In genomic region chrX:169972791-169973494, GRCm38 (mm10) we compare ENCODE assay signal across 8 mouse cellular contexts. TPM values are rescaled to one million over a fixed set of nuclear protein-coding genes. Genes with fewer than 3 reads are reported as not detected.
DNase-seq lines count a peak whose midpoint lies in the region; TF ChIP-seq lines count a peak whose summit lies in the region.
"Not testable (repeated sequence)": the region's sequence is repeated elsewhere in the genome, so short reads cannot be mapped to it uniquely, and the experiment has no call there.

No protein-coding gene starts in this region.

- not testable (repeated sequence) for TF ChIP-seq CTCF in cortical plate, adult 2 months (IDR thresholded peaks at IDR 0.05; ENCODE audit: extremely low read depth, insufficient read depth, low read length)

- not testable (repeated sequence) for TF ChIP-seq POLR2A in cortical plate, adult 2 months (IDR thresholded peaks at IDR 0.05; ENCODE audit: extremely low read depth, insufficient read depth, low read length)

- peak overlapping the region; percentile 50; the same call in 1 of the 2 replicates for H3K27ac ChIP-seq in cortical plate, adult 2 months (ENCODE audit: insufficient read depth, low read length)

- H3K4me3 ChIP-seq in cortical plate, adult 2 months (ENCODE audit: insufficient read depth, low read length) = not testable (repeated sequence)

- peak; percentile 32 to 77 for DNase-seq in adrenal gland, adult (ENCODE audit: inconsistent age in 2 of 2, low spot score in 1 of 2)
- DNase-seq in heart, adult 18-20 months = peak; percentile 27 to 77
- DNase-seq in hindlimb bud, embryonic 11.5 days (ENCODE audit: extremely low spot score, low read depth, low spot score) = peak; percentile 30
- peak; percentile 13 for DNase-seq in left cerebral cortex, adult 11 months (ENCODE audit: low spot score)
- peak; percentile 24 to 47 for DNase-seq in lung, postnatal 4 days
- peak; percentile 57 for DNase-seq in retina, postnatal 1 day
- peak; percentile 5 for DNase-seq in urinary bladder, postnatal 25 days (ENCODE audit: low spot score)

- not testable (repeated sequence) for H3K4me1 ChIP-seq in cortical plate, adult 2 months (ENCODE audit: control insufficient read depth, insufficient read depth, low read length)

RNA-seq across cellular contexts. Expression of gene Gm21887, which starts 36.5 kb away (rescaled TPM):
- polyA plus RNA-seq in cortical plate, adult 2 months (2012; rRNA removed) = 593 and 681 TPM in 2 replicates
- total RNA-seq in heart, adult 18-20 months (2021) = 10 to 100 TPM; 43.1 to 43.4 TPM

Comparison
In these comparisons a context has a peak if more than half of its experiments do, and no peak if none do; other contexts are left out.
1. DNase-seq: peak in every context shown above with its lines; median percentile 57 in retina, postnatal 1 day; 54 in adrenal gland, adult; 52 in heart, adult 18-20 months; 36 in lung, postnatal 4 days; 30 in hindlimb bud, embryonic 11.5 days; 13 in left cerebral cortex, adult 11 months; 5 in urinary bladder, postnatal 25 days.